Mouse (Mus musculus): ENCODE data around the gene Ccdc33. TPM values are rescaled to one million over a fixed set of nuclear protein-coding genes. Genes with fewer than 3 reads are reported as not detected.

Gene Ccdc33
- total and polyA plus RNA-seq, 3 experiments, result 1.3 TPM; not detected in 2

GRCm38 (mm10) chr9:58093776-58094175, 24.8 kb downstream of the Ccdc33 start:
- no peak for DNase-seq

GRCm38 (mm10) chr9:58092581-58093269, 25.9 kb downstream of the Ccdc33 start:
- Histone ChIP-seq H3K27ac (peak overlapping the region; percentile 47), H3K9ac (ENCODE audit: low read depth, low read length) (no peak overlapping the region), H3K79me2 (replicated peaks; ENCODE audit: control insufficient read depth, insufficient read depth, low read length) (no peaks in the 10 kb centered on the region), H3K4me3 (no peak overlapping the region), H3K27me3 (ENCODE audit: control insufficient read depth, insufficient read depth, low read length) (no peaks in the 10 kb centered on the region), H3K4me1 (ENCODE audit: control insufficient read depth, insufficient read depth, low read length) (peaks cover 9% of the 10 kb centered on the region), H3K36me3 (ENCODE audit: control insufficient read depth, insufficient read depth, low read length) (no peaks in the 10 kb centered on the region)
- intact Hi-C loops (cut with DNase I), result loop anchor here (5.0 kb wide), 2 partner anchors 65 to 220 kb away; partner anchors contain the start of gene Loxl1
- DNase-seq, result peak; percentile 80 to 84
- WGBS, result 26% methylated on average over 7 of the region's 7 CpGs
- TF ChIP-seq CTCF (IDR thresholded peaks at IDR 0.05) (peak; percentile 2; the same call in 1 of the 2 replicates), POLR2A (IDR thresholded peaks at IDR 0.05; ENCODE audit: insufficient read depth, low read depth, low read length) (no peak), EP300 (IDR thresholded peaks at IDR 0.05; ENCODE audit: insufficient read depth, low read depth, low read length) (peak; percentile 73; the same call in 1 of the 2 replicates)

More at GRCm38 (mm10) chr9:58093776-58094175, 24.8 kb downstream of the Ccdc33 start:
- H3K4me1 ChIP-seq (ENCODE audit: control insufficient read depth, insufficient read depth, low read length), result peaks cover 9% of the 10 kb centered on the region
- no peak overlapping the region for H3K4me3 ChIP-seq
- intact Hi-C loops (cut with DNase I), result loop anchor here (5.0 kb wide), 2 partner anchors 64 to 219 kb away; partner anchors contain the start of gene Loxl1
- H3K9ac ChIP-seq (ENCODE audit: low read depth, low read length), result no peak overlapping the region
- H3K36me3 ChIP-seq (ENCODE audit: control insufficient read depth, insufficient read depth, low read length), result no peaks in the 10 kb centered on the region
- no peaks in the 10 kb centered on the region for H3K27me3 ChIP-seq (ENCODE audit: control insufficient read depth, insufficient read depth, low read length)
- TF ChIP-seq CTCF (IDR thresholded peaks at IDR 0.05), result no peak
- no peak for TF ChIP-seq POLR2A (IDR thresholded peaks at IDR 0.05; ENCODE audit: insufficient read depth, low read depth, low read length)
- TF ChIP-seq EP300 (IDR thresholded peaks at IDR 0.05; ENCODE audit: insufficient read depth, low read depth, low read length), result no peak
- H3K79me2 ChIP-seq (replicated peaks; ENCODE audit: control insufficient read depth, insufficient read depth, low read length), result no peaks in the 10 kb centered on the region
- 66% methylated on average over 3 of the region's 3 CpGs for WGBS
- no peak overlapping the region for H3K27ac ChIP-seq

- peak; percentile 48 to 70 for DNase-seq
- intact Hi-C loops (cut with DNase I), result loop anchor here (5.0 kb wide), 2 partner anchors 65 to 220 kb away; partner anchors contain the start of gene Loxl1
- no peak overlapping the region for H3K4me3 ChIP-seq
- 35% methylated on average over 4 of the region's 4 CpGs for WGBS
- peaks cover 9% of the 10 kb centered on the region for H3K4me1 ChIP-seq (ENCODE audit: control insufficient read depth, insufficient read depth, low read length)
- no peaks in the 10 kb centered on the region for H3K36me3 ChIP-seq (ENCODE audit: control insufficient read depth, insufficient read depth, low read length)
- H3K27me3 ChIP-seq (ENCODE audit: control insufficient read depth, insufficient read depth, low read length), result no peaks in the 10 kb centered on the region
- no peaks in the 10 kb centered on the region for H3K79me2 ChIP-seq (replicated peaks; ENCODE audit: control insufficient read depth, insufficient read depth, low read length)
- H3K27ac ChIP-seq, result peak overlapping the region; percentile 47
- no peak overlapping the region for H3K9ac ChIP-seq (ENCODE audit: low read depth, low read length)
- TF ChIP-seq POLR2A (IDR thresholded peaks at IDR 0.05; ENCODE audit: insufficient read depth, low read depth, low read length) (no peak), EP300 (IDR thresholded peaks at IDR 0.05; ENCODE audit: insufficient read depth, low read depth, low read length) (no peak), CTCF (IDR thresholded peaks at IDR 0.05) (no peak)
Observed at GRCm38 (mm10) chr9:58091623-58092425, 26.8 kb downstream of the Ccdc33 start.

- WGBS, result 74% methylated on average over 7 of the region's 7 CpGs
Observed at GRCm38 (mm10) chr9:58087277-58087998, 31.2 kb downstream of the Ccdc33 start.

GRCm38 (mm10) chr9:58086861-58087260, 31.8 kb downstream of the Ccdc33 start:
- H3K9ac ChIP-seq (ENCODE audit: low read depth, low read length), result no peak overlapping the region
- intact Hi-C loops (cut with DNase I), result no loop called here

More at GRCm38 (mm10) chr9:58087277-58087998, 31.2 kb downstream of the Ccdc33 start:
- TF ChIP-seq POLR2A (IDR thresholded peaks at IDR 0.05; ENCODE audit: insufficient read depth, low read depth, low read length) (no peak), EP300 (IDR thresholded peaks at IDR 0.05; ENCODE audit: insufficient read depth, low read depth, low read length) (no peak), CTCF (IDR thresholded peaks at IDR 0.05) (no peak)
- Histone ChIP-seq H3K27me3 (ENCODE audit: control insufficient read depth, insufficient read depth, low read length) (no peaks in the 10 kb centered on the region), H3K9ac (ENCODE audit: low read depth, low read length) (no peak overlapping the region), H3K79me2 (replicated peaks; ENCODE audit: control insufficient read depth, insufficient read depth, low read length) (no peaks in the 10 kb centered on the region), H3K4me3 (no peak overlapping the region), H3K27ac (no peak overlapping the region), H3K4me1 (ENCODE audit: control insufficient read depth, insufficient read depth, low read length) (peaks cover 8% of the 10 kb centered on the region), H3K36me3 (ENCODE audit: control insufficient read depth, insufficient read depth, low read length) (no peaks in the 10 kb centered on the region)
- no peak for DNase-seq
- intact Hi-C loops (cut with DNase I), result no loop called here

More at GRCm38 (mm10) chr9:58086861-58087260, 31.8 kb downstream of the Ccdc33 start:
- H3K79me2 ChIP-seq (replicated peaks; ENCODE audit: control insufficient read depth, insufficient read depth, low read length), result no peaks in the 10 kb centered on the region
- H3K36me3 ChIP-seq (ENCODE audit: control insufficient read depth, insufficient read depth, low read length), result no peaks in the 10 kb centered on the region
- TF ChIP-seq EP300 (IDR thresholded peaks at IDR 0.05; ENCODE audit: insufficient read depth, low read depth, low read length) (no peak), CTCF (IDR thresholded peaks at IDR 0.05) (no peak), POLR2A (IDR thresholded peaks at IDR 0.05; ENCODE audit: insufficient read depth, low read depth, low read length) (no peak)
- WGBS, result 72% methylated on average over 7 of the region's 7 CpGs
- no peak overlapping the region for H3K27ac ChIP-seq
- peaks cover 3% of the 10 kb centered on the region for H3K4me1 ChIP-seq (ENCODE audit: control insufficient read depth, insufficient read depth, low read length)
- no peak overlapping the region for H3K4me3 ChIP-seq
- no peak for DNase-seq
- no peaks in the 10 kb centered on the region for H3K27me3 ChIP-seq (ENCODE audit: control insufficient read depth, insufficient read depth, low read length)

Measured in heart, adult 2 months (tissue).